Mouse (Mus musculus): ENCODE measurements at regions not wholly inside any gene's neighbourhood (a gene's known extent, or its start where the extent isn't known, plus 50 kb on each side); places are given as distances from the start of the nearest gene placed in this dataset.

- Histone ChIP-seq H3K9me3 (ENCODE audit: low read length) (no peaks in the 10 kb centered on the region), H3K9ac (replicated peaks; ENCODE audit: low read length) (no peak overlapping the region), H3K4me3 (ENCODE audit: low read length) (no peak overlapping the region), H3K4me2 (replicated peaks; ENCODE audit: low read depth, low read length) (no peak overlapping the region), H3K27ac (ENCODE audit: low read length) (no peak overlapping the region), H3K36me3 (ENCODE audit: insufficient read depth, low read length) (no peaks in the 10 kb centered on the region), H3K27me3 (ENCODE audit: insufficient read depth, low read length) (no peaks in the 10 kb centered on the region), H3K4me1 (ENCODE audit: insufficient read depth, low read length) (0 out of 2 replicates have a peak, but pooled peaks cover 2% of the 10 kb centered on the region)
- ATAC-seq (ENCODE audit: low FRiP score, low TSS enrichment): peak; percentile 70
- 41% methylated on average over 1 of the region's 1 CpGs for WGBS
Measured at GRCm38 (mm10) chr8:126153955-126154354, 144.4 kb upstream of the Slc35f3 start.

DNA sequence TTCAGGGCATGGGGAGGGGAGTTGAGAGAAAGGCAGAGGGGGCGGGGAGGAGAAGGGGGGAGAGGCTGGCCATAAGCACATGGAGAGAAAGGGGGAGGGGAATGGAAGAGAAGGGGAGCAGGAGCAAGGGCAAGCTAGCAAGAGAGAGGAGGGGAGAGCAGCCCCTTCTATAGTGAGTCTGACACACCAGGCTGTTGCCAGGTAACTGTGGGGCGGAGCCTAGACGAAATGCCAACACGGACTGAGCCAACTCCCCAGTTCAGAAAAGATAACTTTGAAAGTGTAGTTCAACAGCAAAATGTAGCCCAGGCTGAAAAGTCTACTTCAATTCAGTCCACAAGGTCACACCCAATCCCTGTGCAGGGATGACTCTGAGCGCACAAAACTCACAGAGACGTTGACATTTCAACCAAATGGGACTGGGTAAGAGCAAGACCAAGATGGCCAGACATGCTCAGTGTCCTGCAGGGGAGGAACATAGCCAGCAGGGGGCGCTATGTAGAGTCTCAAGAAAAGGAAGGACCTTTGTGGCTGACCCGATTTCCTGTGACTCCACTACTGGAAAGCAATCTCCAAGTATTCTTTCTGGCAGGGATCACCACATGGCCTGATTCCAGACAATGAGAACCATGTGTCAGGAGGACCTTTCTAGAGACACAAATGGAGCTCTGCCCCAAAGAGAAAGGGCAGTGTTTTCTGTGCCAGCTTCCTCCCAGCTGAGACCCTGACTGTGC lies 140.7 kb upstream of the Slc35f3 start:
- 0 out of 2 replicates have a peak, but pooled peaks cover 2% of the 10 kb centered on the region for H3K4me1 ChIP-seq (ENCODE audit: insufficient read depth, low read length)
- H3K27ac ChIP-seq (ENCODE audit: low read length): no peak overlapping the region
- WGBS: 73% methylated on average over 8 of the region's 8 CpGs
- H3K9ac ChIP-seq (replicated peaks; ENCODE audit: low read length): no peak overlapping the region
- ATAC-seq (ENCODE audit: low FRiP score, low TSS enrichment): no peak
- H3K27me3 ChIP-seq (ENCODE audit: insufficient read depth, low read length): no peaks in the 10 kb centered on the region
- H3K36me3 ChIP-seq (ENCODE audit: insufficient read depth, low read length): no peaks in the 10 kb centered on the region
- no peak overlapping the region for H3K4me2 ChIP-seq (replicated peaks; ENCODE audit: low read depth, low read length)
- no peaks in the 10 kb centered on the region for H3K9me3 ChIP-seq (ENCODE audit: low read length)
- no peak overlapping the region for H3K4me3 ChIP-seq (ENCODE audit: low read length)

- Histone ChIP-seq H3K4me1 (ENCODE audit: insufficient read depth, low read length) (0 out of 2 replicates have a peak, but pooled peaks cover 2% of the 10 kb centered on the region), H3K9ac (replicated peaks; ENCODE audit: low read length) (no peak overlapping the region), H3K4me3 (ENCODE audit: low read length) (no peak overlapping the region), H3K4me2 (replicated peaks; ENCODE audit: low read depth, low read length) (no peak overlapping the region), H3K36me3 (ENCODE audit: insufficient read depth, low read length) (no peaks in the 10 kb centered on the region), H3K27me3 (ENCODE audit: insufficient read depth, low read length) (no peaks in the 10 kb centered on the region), H3K9me3 (ENCODE audit: low read length) (no peaks in the 10 kb centered on the region), H3K27ac (ENCODE audit: low read length) (no peak overlapping the region)
- no peak for ATAC-seq (ENCODE audit: low FRiP score, low TSS enrichment)
- 97% methylated on average over 4 of the region's 4 CpGs for WGBS
Measured at GRCm38 (mm10) chr8:126159485-126159884, 138.9 kb upstream of the Slc35f3 start.

GRCm38 (mm10) chr8:126160356-126160975 lies 137.9 kb upstream of the Slc35f3 start:
- no peaks in the 10 kb centered on the region for H3K36me3 ChIP-seq (ENCODE audit: insufficient read depth, low read length)
- 64% methylated on average over 9 of the region's 9 CpGs for WGBS

GRCm38 (mm10) chr8:126162748-126163371 lies 135.5 kb upstream of the Slc35f3 start:
- Histone ChIP-seq H3K27ac (ENCODE audit: low read length) (no peak overlapping the region), H3K4me1 (ENCODE audit: insufficient read depth, low read length) (no peaks in the 10 kb centered on the region), H3K9me3 (ENCODE audit: low read length) (no peaks in the 10 kb centered on the region), H3K27me3 (ENCODE audit: insufficient read depth, low read length) (no peaks in the 10 kb centered on the region), H3K4me2 (replicated peaks; ENCODE audit: low read depth, low read length) (no peak overlapping the region), H3K9ac (replicated peaks; ENCODE audit: low read length) (no peak overlapping the region), H3K36me3 (ENCODE audit: insufficient read depth, low read length) (no peaks in the 10 kb centered on the region), H3K4me3 (ENCODE audit: low read length) (no peak overlapping the region)
- WGBS: 22% methylated on average over 11 of the region's 11 CpGs
- ATAC-seq (ENCODE audit: low FRiP score, low TSS enrichment): no peak

More at GRCm38 (mm10) chr8:126160356-126160975, 137.9 kb upstream of the Slc35f3 start:
- H3K4me2 ChIP-seq (replicated peaks; ENCODE audit: low read depth, low read length): no peak overlapping the region
- H3K9ac ChIP-seq (replicated peaks; ENCODE audit: low read length): no peak overlapping the region
- no peak for ATAC-seq (ENCODE audit: low FRiP score, low TSS enrichment)
- 0 out of 2 replicates have a peak, but pooled peaks cover 2% of the 10 kb centered on the region for H3K4me1 ChIP-seq (ENCODE audit: insufficient read depth, low read length)
- no peak overlapping the region for H3K4me3 ChIP-seq (ENCODE audit: low read length)
- H3K9me3 ChIP-seq (ENCODE audit: low read length): no peaks in the 10 kb centered on the region
- H3K27ac ChIP-seq (ENCODE audit: low read length): no peak overlapping the region
- no peaks in the 10 kb centered on the region for H3K27me3 ChIP-seq (ENCODE audit: insufficient read depth, low read length)

DNA sequence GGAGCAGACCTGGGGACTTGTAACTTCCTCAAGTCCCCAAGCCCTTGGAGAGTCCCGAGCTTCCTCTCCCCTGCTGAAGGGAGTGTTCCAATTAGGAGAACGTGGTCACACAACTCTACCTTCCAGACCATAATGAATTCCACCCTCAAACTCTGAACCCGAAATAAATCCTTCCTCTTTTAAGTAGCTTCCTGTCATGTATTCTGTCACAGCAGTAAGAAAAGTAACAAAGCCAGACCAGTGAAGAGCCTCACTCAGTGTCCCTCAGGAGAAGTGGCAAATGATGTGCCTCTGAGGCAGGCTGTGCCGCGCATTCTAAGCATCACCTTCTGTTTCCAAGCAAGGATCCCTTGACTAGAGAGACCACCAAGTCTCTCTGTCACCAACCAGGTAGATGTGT lies 134.4 kb upstream of the Slc35f3 start:
- Histone ChIP-seq H3K4me1 (ENCODE audit: insufficient read depth, low read length) (no peaks in the 10 kb centered on the region), H3K27ac (ENCODE audit: low read length) (no peak overlapping the region), H3K4me2 (replicated peaks; ENCODE audit: low read depth, low read length) (no peak overlapping the region), H3K36me3 (ENCODE audit: insufficient read depth, low read length) (no peaks in the 10 kb centered on the region), H3K27me3 (ENCODE audit: insufficient read depth, low read length) (no peaks in the 10 kb centered on the region), H3K9ac (replicated peaks; ENCODE audit: low read length) (no peak overlapping the region), H3K4me3 (ENCODE audit: low read length) (no peak overlapping the region), H3K9me3 (ENCODE audit: low read length) (no peaks in the 10 kb centered on the region)
- no peak for ATAC-seq (ENCODE audit: low FRiP score, low TSS enrichment)
- whole genome bisulfite sequencing: 51% methylated on average over 5 of the region's 5 CpGs

- no peak overlapping the region for H3K27ac ChIP-seq (ENCODE audit: low read length)
- H3K4me2 ChIP-seq (replicated peaks; ENCODE audit: low read depth, low read length): no peak overlapping the region
- no peaks in the 10 kb centered on the region for H3K9me3 ChIP-seq (ENCODE audit: low read length)
- no peaks in the 10 kb centered on the region for H3K36me3 ChIP-seq (ENCODE audit: insufficient read depth, low read length)
- no peaks in the 10 kb centered on the region for H3K27me3 ChIP-seq (ENCODE audit: insufficient read depth, low read length)
- no peaks in the 10 kb centered on the region for H3K4me1 ChIP-seq (ENCODE audit: insufficient read depth, low read length)
- WGBS: 79% methylated on average over 8 of the region's 8 CpGs
- no peak for ATAC-seq (ENCODE audit: low FRiP score, low TSS enrichment)
- no peak overlapping the region for H3K4me3 ChIP-seq (ENCODE audit: low read length)
- H3K9ac ChIP-seq (replicated peaks; ENCODE audit: low read length): no peak overlapping the region
Measured at GRCm38 (mm10) chr8:126165486-126166095, 132.8 kb upstream of the Slc35f3 start.

DNA sequence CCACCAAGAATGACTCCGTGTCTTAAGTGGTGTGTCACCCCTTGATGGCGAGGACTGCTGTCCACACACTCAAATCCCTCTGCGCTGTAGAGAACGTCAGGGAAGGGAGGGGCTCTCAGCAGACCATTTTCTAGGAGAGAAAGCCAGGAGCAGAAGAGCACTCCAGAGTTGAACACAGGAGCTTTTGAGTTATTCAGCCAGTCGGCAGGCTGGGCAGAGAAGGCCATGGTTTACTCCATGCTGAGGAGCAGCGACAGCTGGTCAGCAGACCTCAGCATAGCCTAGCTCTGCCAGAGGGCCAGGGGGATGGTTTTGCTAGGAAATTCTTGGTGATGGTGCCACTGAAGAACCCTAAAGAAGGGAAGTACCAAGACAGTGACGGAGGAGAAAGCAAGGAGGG lies 132.0 kb upstream of the Slc35f3 start:
- no peaks in the 10 kb centered on the region for H3K9me3 ChIP-seq (ENCODE audit: low read length)
- H3K4me1 ChIP-seq (ENCODE audit: insufficient read depth, low read length): no peaks in the 10 kb centered on the region
- H3K36me3 ChIP-seq (ENCODE audit: insufficient read depth, low read length): no peaks in the 10 kb centered on the region
- H3K27ac ChIP-seq (ENCODE audit: low read length): no peak overlapping the region
- ATAC-seq (ENCODE audit: low FRiP score, low TSS enrichment): no peak
- H3K4me3 ChIP-seq (ENCODE audit: low read length): no peak overlapping the region
- H3K4me2 ChIP-seq (replicated peaks; ENCODE audit: low read depth, low read length): no peak overlapping the region
- 79% methylated on average over 7 of the region's 7 CpGs for WGBS
- H3K9ac ChIP-seq (replicated peaks; ENCODE audit: low read length): no peak overlapping the region
- no peaks in the 10 kb centered on the region for H3K27me3 ChIP-seq (ENCODE audit: insufficient read depth, low read length)

DNA sequence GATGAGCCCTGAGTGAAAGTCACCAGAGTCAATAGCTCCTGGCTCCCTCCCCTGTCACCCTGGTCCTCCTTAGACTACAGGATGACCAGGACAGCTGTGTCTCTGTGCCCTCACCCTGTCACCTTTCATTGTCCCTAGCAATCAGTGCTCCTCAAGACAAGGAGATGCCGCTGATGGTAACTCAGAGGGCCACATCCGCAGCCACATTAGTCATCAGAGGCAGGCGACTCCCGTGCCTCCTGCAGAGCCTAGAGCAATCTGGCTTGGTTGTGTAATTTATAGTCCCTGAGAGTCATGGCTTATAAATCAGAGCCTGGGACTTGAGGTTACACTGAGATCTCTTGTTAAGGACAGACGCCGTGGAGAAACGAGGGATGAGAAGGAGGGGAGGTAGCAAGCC lies 123.9 kb upstream of the Slc35f3 start:
- H3K27ac ChIP-seq (ENCODE audit: low read length): no peak overlapping the region
- no peak overlapping the region for H3K4me2 ChIP-seq (replicated peaks; ENCODE audit: low read depth, low read length)
- no peak overlapping the region for H3K9ac ChIP-seq (replicated peaks; ENCODE audit: low read length)
- no peak overlapping the region for H3K4me3 ChIP-seq (ENCODE audit: low read length)
- peaks cover 9% of the 10 kb centered on the region; the same call in 1 of the 2 replicates for H3K4me1 ChIP-seq (ENCODE audit: insufficient read depth, low read length)
- no peaks in the 10 kb centered on the region for H3K27me3 ChIP-seq (ENCODE audit: insufficient read depth, low read length)
- ATAC-seq (ENCODE audit: low FRiP score, low TSS enrichment): no peak
- 13% methylated on average over 7 of the region's 7 CpGs for WGBS
- no peaks in the 10 kb centered on the region for H3K36me3 ChIP-seq (ENCODE audit: insufficient read depth, low read length)
- H3K9me3 ChIP-seq (ENCODE audit: low read length): no peaks in the 10 kb centered on the region; the same call in 1 of the 2 replicates

Data from kidney, embryonic 16.5 days (tissue).